9 mouse cellular contexts compared by ENCODE assay signal in genomic region chr8:126460274-126460673, GRCm38 (mm10). TPM values are rescaled to one million over a fixed set of nuclear protein-coding genes. Genes with fewer than 3 reads are reported as not detected.
A peak's percentile ranks its signal among the peaks of the same experiment; 100 is the strongest.
DNase-seq lines count a peak whose midpoint lies in the region; ATAC-seq and TF ChIP-seq lines count a peak whose summit lies in the region.
"Had no signal": no experiment of that assay in that cellular context is flagged by ENCODE, and none has a peak within 500 bp of the region (broad histone marks: within the 10 kb centered on the region; RNA-seq: fewer than 3 reads in every experiment).

No protein-coding gene starts in this region.

- WGBS in thymus, adult 2 months, result 63% methylated on average over 3 of the region's 3 CpGs

- H3K4me3 ChIP-seq in thymus, adult 2 months (ENCODE audit: control insufficient read depth, insufficient read depth, low read length), result no peak overlapping the region
- H3K4me3 ChIP-seq: lung, embryonic 15.5 days had no signal

- peaks cover 16% of the 10 kb centered on the region for H3K36me3 ChIP-seq in thymus, adult 2 months (ENCODE audit: control insufficient read depth, insufficient read depth, low read length)

- no peak for TF ChIP-seq POLR2A in thymus, adult 2 months (IDR thresholded peaks at IDR 0.05; ENCODE audit: control insufficient read depth, extremely low read depth, insufficient read depth, low read length, poor library complexity)

- H3K27ac ChIP-seq in thymus, adult 2 months (ENCODE audit: control insufficient read depth, insufficient read depth, low read length), result no peak overlapping the region
- H3K27ac ChIP-seq: lung, embryonic 15.5 days had no signal

- TF ChIP-seq CTCF in thymus, adult 2 months (IDR thresholded peaks at IDR 0.05; ENCODE audit: borderline replicate concordance, control insufficient read depth, extremely low read depth, insufficient read depth, low read length, poor library complexity), result peak; percentile 88

- H3K27me3 ChIP-seq in thymus, adult 2 months (ENCODE audit: control insufficient read depth, insufficient read depth, low read length), result no peaks in the 10 kb centered on the region
- H3K27me3 ChIP-seq: lung, embryonic 15.5 days had no signal

- no peaks in the 10 kb centered on the region for H3K4me1 ChIP-seq in thymus, adult 2 months (replicated peaks; ENCODE audit: control insufficient read depth, insufficient read depth, low read length)
- H3K4me1 ChIP-seq: lung, embryonic 15.5 days had no signal

- peak; percentile 74 for DNase-seq in CD4-positive, CD25-positive, alpha-beta regulatory T cell, adult 2 months (ENCODE audit: low read depth, low spot score)
- peak; percentile 52 for DNase-seq in layer of hippocampus, adult 11-12 months (ENCODE audit: low spot score)
- no peak for DNase-seq in layer of hippocampus, adult 18-20 months (ENCODE audit: low spot score in 2 of 2)
- DNase-seq in T-cell, adult 2 months (ENCODE audit: low spot score), result peak; percentile 57
- DNase-seq in lung, postnatal 10 days, result peak; percentile 59
- DNase-seq in thymus, adult 2 months, result peak; percentile 76

- no peak for ATAC-seq in CD4-positive, CD25-positive, alpha-beta regulatory T cell, adult 4 months
- 0 out of 2 replicates have a peak, but pooled peaks have one; percentile 38 for ATAC-seq in erythroblast, adult 5-6 weeks (replicated peaks; ENCODE audit: low FRiP score, poor library complexity, severe bottlenecking)

RNA-seq across cellular contexts. Expression of gene Tarbp1, which starts 14.6 kb away (rescaled TPM):
- 1 to 10 TPM; 2.0 to 2.2 TPM for polyA plus RNA-seq in CD4-positive, CD25-positive, alpha-beta regulatory T cell, adult 4 months (2017; shearing (Covaris generic))
- 1 to 10 TPM; 3.9 to 4.2 TPM for total RNA-seq in layer of hippocampus, adult 18-20 months (2021)
- 0.84 and 3.1 TPM in 2 replicates for total RNA-seq in erythroblast, adult 5-6 weeks (2015; ENCODE audit: low replicate concordance)
- total RNA-seq in erythroblast, adult 5-6 weeks (2017; ENCODE audit: low replicate concordance), result 0.98 and 1.4 TPM in 2 replicates
- 10.4 and 12.9 TPM in 2 replicates for polyA plus RNA-seq in thymus, adult 2 months (2012; rRNA removed)

RNA-seq across cellular contexts. Expression of gene Coa6, which starts 38.0 kb away (rescaled TPM):
- 10 to 100 TPM; 49.3 to 50.9 TPM for polyA plus RNA-seq in CD4-positive, CD25-positive, alpha-beta regulatory T cell, adult 4 months (2017; shearing (Covaris generic))
- total RNA-seq in layer of hippocampus, adult 18-20 months (2021), result 10 to 100 TPM; 24.2 to 24.6 TPM
- 8.6 TPM in 1 of 2 replicates, not detected in the other for total RNA-seq in erythroblast, adult 5-6 weeks (2015; ENCODE audit: low replicate concordance)
- 2.9 and 8.1 TPM in 2 replicates for total RNA-seq in erythroblast, adult 5-6 weeks (2017; ENCODE audit: low replicate concordance)
- polyA plus RNA-seq in thymus, adult 2 months (2012; rRNA removed), result 58.0 and 68.9 TPM in 2 replicates

Comparison
In these comparisons a context has a peak if more than half of its experiments do, and no peak if none do; other contexts are left out.
1. DNase-seq: peak in CD4-positive, CD25-positive, alpha-beta regulatory T cell, adult 2 months (single experiment), layer of hippocampus, adult 11-12 months (single experiment), T-cell, adult 2 months (single experiment), lung, postnatal 10 days (single experiment) and thymus, adult 2 months (single experiment); none in layer of hippocampus, adult 18-20 months (0 of 2).